Mouse (Mus musculus) central nervous system, embryonic 14 days (tissue): ENCODE measurements around the gene Gbp2. TPM values are rescaled to one million over a fixed set of nuclear protein-coding genes. Genes with fewer than 3 reads are reported as not detected.

Experiments
- polyA plus RNA-seq: library from polyadenylated mRNA; depleted of rRNA; stranded (reverse); fragments of >200 nt; gene quantifications from 2 replicates; pipeline ENCODE4 v1.2.3, GENCODE M21; 2012; rRNA removed

Gene Gbp2
- 1.5 and 3.8 TPM in 2 replicates for polyA plus RNA-seq

DNA sequence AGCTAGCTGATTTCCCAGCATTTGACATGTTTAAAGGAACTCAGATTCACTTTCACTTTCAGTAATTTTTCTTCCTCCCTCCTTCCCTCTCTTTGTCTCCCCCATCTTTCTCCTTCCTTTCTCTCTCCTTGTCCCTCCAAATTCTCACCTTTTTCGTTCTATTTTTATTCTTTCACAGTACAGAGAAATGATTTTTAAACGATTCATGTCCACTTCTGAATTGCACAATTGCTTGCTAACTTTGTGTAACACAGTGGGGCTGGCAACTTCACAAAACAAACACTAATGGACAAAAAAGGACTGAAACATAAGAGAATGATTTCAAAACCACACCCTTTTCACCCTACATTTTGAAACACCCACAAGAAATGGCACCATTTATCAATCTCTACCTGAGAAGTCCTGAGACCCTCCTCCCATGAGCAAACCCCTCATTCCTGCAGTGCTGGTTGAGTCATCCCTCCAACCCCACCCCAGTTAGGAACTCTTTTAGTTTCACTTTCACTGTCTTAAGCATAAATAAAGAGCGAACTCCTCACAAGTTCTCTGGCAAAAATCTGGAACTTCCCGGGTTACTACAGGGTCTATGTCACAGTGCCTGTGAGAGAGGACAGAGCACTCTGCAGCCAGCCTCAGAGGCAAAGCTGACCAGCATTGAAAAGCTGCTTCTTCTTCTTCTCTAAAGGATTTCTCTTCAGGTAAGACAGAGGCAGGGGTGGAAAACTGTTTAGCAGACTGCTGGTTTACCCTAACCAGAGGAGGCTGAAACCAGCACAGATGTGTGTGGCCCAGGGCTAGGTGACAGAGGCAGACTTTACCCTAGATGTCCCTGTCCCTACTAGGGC lies at the start of gene Gbp2:
Gene Gbp2 (plus strand): TSS at position 492 of the 845 bp plus-strand sequence.

DNA sequence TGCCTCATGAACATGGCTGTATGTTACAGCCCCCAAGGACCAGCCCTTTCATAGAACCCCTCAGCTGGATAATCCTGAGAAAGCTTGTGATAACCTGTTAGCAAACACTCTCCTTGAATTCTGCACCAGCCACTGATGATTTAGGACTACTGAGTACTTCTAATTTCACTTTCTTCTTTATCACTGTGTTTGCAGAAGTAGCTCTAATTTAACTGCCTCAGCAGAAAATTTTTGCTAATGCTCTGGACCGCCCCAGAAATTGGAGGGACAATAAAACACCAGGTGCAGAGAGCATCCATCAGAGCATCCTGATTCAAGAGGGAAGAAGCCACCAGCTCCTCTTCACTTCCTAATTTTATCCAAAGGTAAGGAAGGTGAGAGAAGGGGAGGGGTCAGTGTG lies 25.9 kb upstream of the Gbp2 start, which contains the start of gene Gbp2b:
Gene Gbp2b (plus strand): TSS at position 301 of the 400 bp plus-strand sequence.

Other genes with a start within 250 kb of the Gbp2 start
- 12.6 and 17.3 TPM in 2 replicates for gene Pdlim5, start 224.9 kb upstream of the Gbp2 start, polyA plus RNA-seq
- 0.43 and 1.2 TPM in 2 replicates for gene Gbp5, start 126.6 kb upstream of the Gbp2 start, polyA plus RNA-seq
- gene Gbp7, start 90.3 kb upstream of the Gbp2 start, polyA plus RNA-seq: 1.0 and 1.3 TPM in 2 replicates
- gene Gbp3, start 60.6 kb upstream of the Gbp2 start, polyA plus RNA-seq: 2.9 and 4.2 TPM in 2 replicates
- gene Gbp2b, start 25.8 kb upstream of the Gbp2 start, polyA plus RNA-seq: not detected in 2 replicates
- 4.0 and 5.3 TPM in 2 replicates for gene Kyat3, start 80.4 kb downstream of the Gbp2 start, polyA plus RNA-seq
- gene Gtf2b, start 144.4 kb downstream of the Gbp2 start, polyA plus RNA-seq: 71.0 and 81.9 TPM in 2 replicates